Mouse (Mus musculus) gastrocnemius, postnatal 14 days (tissue): ENCODE data around the gene Brd1. TPM values are rescaled to one million over a fixed set of nuclear protein-coding genes. Genes with fewer than 3 reads are reported as not detected.
"Not testable (repeated sequence)": the region's sequence is repeated elsewhere in the genome, so short reads cannot be mapped to it uniquely, and the experiment has no call there.

ENCODE experiments used
- DNase-seq: peaks from one replicate; pipeline ENCODE4 v3.0.0; 2021; ENCODE audit warnings: mixed read lengths
- intact Hi-C: fragments of 180-260 bp; cut with DNase I; formaldehyde crosslinking; loops from one replicate; pipeline ENCODE4 v1.15.1; 2025; ENCODE audit warnings: low total_unique reads
- long read RNA-seq, 2 experiments: library from polyadenylated mRNA; stranded (forward); transcript quantifications; one replicate each; pipeline ENCODE4 v2.0.0; 2021
- total RNA-seq, 2 experiments: library from RNA; stranded (reverse); gene quantifications; 2 replicates each; pipeline ENCODE4 v1.2.3; 2021

The Brd1 gene
- 10 to 100 TPM; 21.3 to 22.6 TPM for total RNA-seq
- long read RNA-seq, experiment 1, partial matches to known transcripts: 4 of 9 reads
- long read RNA-seq, experiment 1, other reads (novel, unspliced or antisense): 5 of 9 reads
- long read RNA-seq, experiment 2, partial matches to known transcripts: 6 of 13 reads
- long read RNA-seq, experiment 2, other reads (novel, unspliced or antisense): 5 of 13 reads

DNA sequence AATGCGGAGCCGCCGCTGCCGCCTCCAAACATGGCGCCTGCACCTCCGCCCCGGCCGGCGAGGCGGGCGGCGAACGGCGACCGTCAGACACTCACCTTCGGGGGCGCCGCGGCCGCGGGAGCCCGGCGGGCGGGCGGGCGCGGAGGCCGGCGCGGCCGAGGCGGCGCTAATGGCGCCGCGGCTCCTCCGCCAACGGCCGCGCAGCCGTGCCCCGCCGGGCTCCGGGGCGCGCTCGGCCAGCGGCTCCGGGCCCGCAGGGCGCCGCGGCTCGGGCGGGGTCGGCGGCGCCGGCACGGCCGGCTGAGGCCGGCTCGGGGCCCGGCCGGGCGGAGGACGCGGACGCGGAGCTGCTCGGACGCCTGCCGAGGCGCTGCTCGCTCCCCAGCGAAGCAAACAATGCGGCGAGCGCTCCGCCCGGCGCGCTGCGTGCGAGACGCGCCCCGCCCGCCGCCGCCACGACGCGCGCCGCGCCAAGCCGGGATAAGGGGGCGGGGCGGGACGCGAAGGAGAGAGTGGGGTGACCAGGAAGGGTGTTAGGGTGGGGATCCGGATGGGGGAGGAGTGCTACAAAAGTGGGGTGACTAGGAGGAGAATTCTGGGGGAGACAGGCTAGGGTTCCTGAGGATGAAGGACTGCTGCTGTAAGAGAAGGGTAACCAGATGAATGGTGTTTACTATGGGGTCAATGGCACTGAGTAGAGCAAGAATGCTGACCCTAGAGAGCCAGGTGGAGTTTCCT, at the start of gene Brd1:
Brd1 (minus strand) TSS at position 400 of the 738 bp plus-strand sequence.
- DNase-seq: peak; percentile 86
- intact Hi-C loops: no loop called here

GRCm38 (mm10) chr15:88774630-88775029, 40.6 kb upstream of the Brd1 start:
- DNase-seq, intact Hi-C loops: not testable (repeated sequence)

DNA sequence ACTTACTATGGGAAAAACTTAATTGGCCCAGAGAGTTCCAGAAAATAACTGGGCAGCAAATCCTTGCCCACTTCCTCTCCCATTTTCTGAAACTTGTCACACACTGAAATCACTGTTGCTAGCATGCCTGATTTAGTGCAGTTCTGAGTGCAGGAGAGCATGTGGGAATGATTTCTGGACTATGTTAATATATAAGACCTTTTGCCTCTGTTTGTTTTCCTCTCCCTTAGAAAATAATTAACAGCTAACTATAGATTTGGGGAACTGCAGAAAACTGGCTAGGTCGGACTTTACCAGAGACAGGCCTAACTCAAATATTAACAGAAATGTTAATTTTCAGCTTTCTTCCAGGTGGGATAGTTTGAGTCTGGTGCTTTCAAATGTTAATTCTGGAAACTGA, 34.5 kb upstream of the Brd1 start:
- intact Hi-C loops: no loop called here
- no peak for DNase-seq

GRCm38 (mm10) chr15:88766139-88766538, 32.1 kb upstream of the Brd1 start:
- DNase-seq, intact Hi-C loops: not testable (repeated sequence)

DNA sequence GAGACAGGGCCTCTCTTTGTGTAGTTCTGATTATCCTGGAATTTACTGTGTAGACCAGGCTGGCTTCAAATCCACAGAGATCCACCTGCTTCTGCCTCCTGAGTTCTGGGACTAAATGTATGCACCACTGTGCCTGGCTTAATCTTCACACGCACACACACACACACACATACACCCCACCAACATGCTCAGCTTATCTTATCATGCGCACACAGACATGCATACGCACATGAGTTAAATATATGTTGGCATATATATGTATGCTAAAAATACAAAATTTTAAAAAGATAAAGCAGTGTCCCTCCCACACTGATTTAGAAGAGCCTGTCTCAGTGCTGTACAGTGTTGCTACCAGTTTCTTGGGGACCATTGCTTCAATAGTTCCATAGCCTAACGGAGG, 27.5 kb upstream of the Brd1 start:
- no peak for DNase-seq
- intact Hi-C loops: no loop called here

- intact Hi-C loops: no loop called here
- no peak for DNase-seq
Observed at GRCm38 (mm10) chr15:88758061-88758460, 24.0 kb upstream of the Brd1 start.

DNA sequence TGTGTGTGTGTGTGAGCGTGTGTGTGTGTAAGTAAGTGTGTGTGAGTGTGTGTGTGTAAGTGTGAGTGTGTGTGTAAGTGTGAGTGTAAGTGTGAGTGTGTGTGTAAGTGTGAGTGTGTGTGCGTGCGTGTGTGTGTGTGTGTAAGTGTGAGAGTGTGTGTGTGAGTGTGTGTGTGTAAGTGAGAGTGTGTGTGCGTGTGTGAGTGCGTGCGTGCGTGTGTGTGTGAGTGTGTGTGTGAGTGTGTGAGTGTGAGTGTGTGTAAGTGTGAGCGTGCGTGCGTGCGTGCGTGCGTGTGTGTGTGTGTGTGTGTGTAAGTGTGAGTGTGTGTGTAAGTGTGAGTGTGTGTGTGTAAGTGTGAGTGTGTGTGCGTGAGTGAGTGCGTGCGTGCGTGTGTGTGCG, 21.7 kb upstream of the Brd1 start:
- intact Hi-C loops: no loop called here
- DNase-seq: no peak

GRCm38 (mm10) chr15:88754896-88755295, 20.9 kb upstream of the Brd1 start:
- no peak for DNase-seq
- intact Hi-C loops: no loop called here

DNA sequence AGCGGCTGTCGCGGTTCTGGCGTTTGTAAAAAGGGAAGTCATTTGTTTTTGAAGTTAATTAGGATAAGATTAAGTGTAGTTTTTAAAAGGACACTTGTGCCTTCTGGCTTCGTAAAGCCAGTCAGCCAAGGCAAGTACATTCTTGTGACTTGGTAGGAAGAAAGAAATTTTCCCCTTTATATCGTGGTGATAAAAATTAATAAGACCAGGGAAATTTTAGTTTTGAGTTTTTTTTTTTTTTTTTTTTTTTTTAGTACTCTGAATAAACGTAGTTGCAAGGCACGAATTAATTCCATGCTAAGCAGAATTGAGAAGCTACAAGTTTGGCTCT, 18.3 kb upstream of the Brd1 start:
- intact Hi-C loops: no loop called here
- no peak for DNase-seq

GRCm38 (mm10) chr15:88751564-88752402, 17.8 kb upstream of the Brd1 start, which contains the start of gene Zbed4:
TSS of gene Zbed4 (plus strand) at chr15:88751660.
- peak; percentile 49 for DNase-seq
- intact Hi-C loops: no loop called here

- DNase-seq: peak; percentile 98
- intact Hi-C loops: no loop called here
Observed at GRCm38 (mm10) chr15:88750677-88751563, 16.9 kb upstream of the Brd1 start.

GRCm38 (mm10) chr15:88750032-88750431, 16.0 kb upstream of the Brd1 start:
- DNase-seq: no peak
- intact Hi-C loops: no loop called here

GRCm38 (mm10) chr15:88749617-88750016, 15.6 kb upstream of the Brd1 start:
- intact Hi-C loops, DNase-seq: not testable (repeated sequence)

GRCm38 (mm10) chr15:88745926-88746325, 11.9 kb upstream of the Brd1 start:
- intact Hi-C loops: no loop called here
- no peak for DNase-seq

DNA sequence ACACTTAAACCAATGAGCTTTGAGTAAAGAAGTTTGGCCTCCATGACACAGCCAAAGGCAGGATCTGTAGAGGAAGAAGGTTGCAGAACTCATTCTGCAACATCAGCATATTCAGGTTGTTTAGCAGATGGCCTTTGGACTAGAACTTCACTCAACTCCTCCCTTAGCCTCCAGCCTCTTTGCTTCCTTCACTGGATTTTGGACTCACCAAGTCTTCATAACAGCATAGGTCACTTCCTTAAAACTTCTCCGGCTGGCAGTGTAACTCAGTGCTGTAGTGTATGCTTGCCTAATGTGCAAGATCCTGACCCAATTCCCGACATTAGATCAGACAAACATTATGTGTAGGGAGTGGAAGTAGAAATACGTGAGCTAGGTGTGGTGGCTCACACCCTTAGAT, 11.3 kb upstream of the Brd1 start:
- intact Hi-C loops: no loop called here
- no peak for DNase-seq

GRCm38 (mm10) chr15:88743371-88743770, 9.3 kb upstream of the Brd1 start:
- DNase-seq, intact Hi-C loops: not testable (repeated sequence)

GRCm38 (mm10) chr15:88741366-88741765, 7.3 kb upstream of the Brd1 start:
- intact Hi-C loops: no loop called here
- DNase-seq: no peak

DNA sequence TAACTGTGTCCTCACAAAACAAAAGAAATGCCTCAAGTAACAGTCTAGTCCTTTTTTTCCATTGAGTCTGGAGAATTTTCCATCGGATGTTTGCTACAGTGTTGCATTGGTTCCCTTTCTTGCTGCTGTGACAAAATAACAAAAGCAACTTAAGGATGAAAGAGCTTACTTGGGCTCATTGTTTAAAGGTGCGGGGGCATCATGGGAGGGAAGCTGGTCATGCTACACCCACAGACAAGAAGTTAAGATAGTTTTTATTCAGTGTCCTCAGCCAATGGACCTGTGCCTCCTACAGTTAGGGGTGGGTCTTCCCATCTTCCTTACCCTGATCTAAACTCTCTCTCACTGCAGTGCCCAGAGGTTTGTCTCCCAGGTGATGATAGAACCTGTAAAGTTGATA, 4.4 kb upstream of the Brd1 start:
- no peak for DNase-seq
- intact Hi-C loops: no loop called here

DNA sequence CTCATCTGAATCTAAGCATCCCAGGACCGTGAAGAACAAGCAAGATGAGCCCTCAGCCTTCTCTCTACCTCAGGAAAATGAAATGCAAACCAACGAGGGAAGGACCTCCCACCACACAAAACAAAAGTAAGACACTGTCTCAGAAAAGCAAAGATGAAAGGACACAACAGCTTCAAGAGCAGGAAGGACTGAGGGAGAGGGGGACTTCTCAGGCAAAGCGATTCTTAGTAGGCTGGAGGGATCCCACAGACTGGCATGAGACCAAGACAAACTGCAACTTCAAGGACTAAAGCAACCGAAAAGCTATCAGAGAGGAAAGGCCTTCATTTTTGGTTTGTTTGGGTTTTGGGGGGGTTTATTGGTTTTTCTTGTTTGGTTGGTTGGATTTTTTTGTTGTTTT, 2.1 kb upstream of the Brd1 start:
- DNase-seq: no peak
- intact Hi-C loops: no loop called here
